Mouse (Mus musculus) hindbrain, embryonic 14.5 days (tissue): ENCODE measurements at regions not wholly inside any gene's neighbourhood (a gene's known extent, or its start where the extent isn't known, plus 50 kb on each side); places are given as distances from the start of the nearest gene placed in this dataset.

ENCODE experiments used
- ATAC-seq: fragments of 200-750 bp; cut with Nextera tagmentation; 2 replicates; pipeline ENCODE4 v1.8.0; 2017; ENCODE audit warnings: moderate number of reproducible peaks, mild to moderate bottlenecking, moderate TSS enrichment, moderate library complexity; ENCODE audit not compliant: low FRiP score
- DNase-seq: peaks from one replicate; pipeline ENCODE4 v3.0.0-alpha.2; 2015; ENCODE audit warnings: low spot score
- H3K27ac ChIP-seq: fragments of 300-500 bp; sonication (generic); 2 replicates; pipeline ENCODE4 v1.5.1; 2014; ENCODE audit warnings: mild to moderate bottlenecking, moderate library complexity
- H3K27me3 ChIP-seq: fragments of 300-500 bp; sonication (generic); 2 replicates; pipeline ENCODE4 v1.6.1; 2014; ENCODE audit warnings: mild to moderate bottlenecking, low read length, mixed read lengths; ENCODE audit not compliant: control insufficient read depth, insufficient read depth
- H3K36me3 ChIP-seq: fragments of 300-500 bp; sonication (generic); replicated peaks from 2 replicates; pipeline ENCODE4 v1.6.1; 2014; ENCODE audit not compliant: control insufficient read depth, insufficient read depth
- H3K4me1 ChIP-seq: fragments of 300-500 bp; sonication (generic); replicated peaks from 2 replicates; pipeline ENCODE4 v1.6.1; 2014; ENCODE audit warnings: antibody characterized with exemption, low read length, mixed read lengths; ENCODE audit not compliant: control insufficient read depth, insufficient read depth
- H3K4me2 ChIP-seq: fragments of 300-500 bp; sonication (generic); replicated peaks from 2 replicates; pipeline ENCODE4 v1.6.1; 2014; ENCODE audit warnings: mild to moderate bottlenecking, moderate library complexity
- H3K4me3 ChIP-seq: fragments of 300-500 bp; sonication (generic); replicated peaks from 2 replicates; pipeline ENCODE4 v1.5.1; 2014; ENCODE audit warnings: mild to moderate bottlenecking, low read length
- H3K9ac ChIP-seq: fragments of 300-500 bp; sonication (generic); 2 replicates; pipeline ENCODE4 v1.6.1; 2014
- H3K9me3 ChIP-seq: fragments of 300-500 bp; sonication (generic); 2 replicates; pipeline ENCODE4 v1.6.1; 2016; ENCODE audit warnings: low read length; ENCODE audit not compliant: control insufficient read depth
- WGBS: fragments of 180-500 bp; shearing (Covaris S2); extraction: QIAGEN DNeasy Blood & Tissue Kit; methylation state at CpG from one replicate; pipeline ENCODE4 v1.1.7; 2014; 5-methylcytosine and 5-hydroxymethylcytosine counted together

DNA sequence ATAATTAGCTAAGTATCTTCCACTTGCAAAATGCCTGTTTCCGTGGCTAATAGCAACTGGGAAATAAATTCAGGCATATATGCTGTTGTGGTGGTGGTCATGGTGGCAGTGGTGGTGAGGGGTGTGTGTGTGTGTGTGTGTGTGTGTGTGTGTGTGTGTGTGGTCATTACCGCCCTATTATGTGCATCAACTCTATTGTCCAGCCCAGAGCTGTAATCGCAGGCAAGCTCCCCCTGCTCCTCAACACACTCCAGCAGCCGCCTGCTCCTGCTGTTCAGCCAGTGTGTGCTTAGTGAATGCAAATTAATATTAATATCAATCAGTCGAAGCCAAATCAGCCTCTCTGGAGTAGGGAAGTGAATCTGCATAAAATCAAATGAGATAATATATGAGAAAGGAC, 152.9 kb upstream of the Zic3 start:
- 46% methylated on average over 5 of the region's 5 CpGs for WGBS
- Histone ChIP-seq H3K4me2 (no peak overlapping the region), H3K36me3 (no peaks in the 10 kb centered on the region), H3K9me3 (no peaks in the 10 kb centered on the region), H3K27ac (no peak overlapping the region), H3K9ac (no peak overlapping the region), H3K4me3 (no peak overlapping the region), H3K27me3 (no peaks in the 10 kb centered on the region), H3K4me1 (no peaks in the 10 kb centered on the region)
- ATAC-seq (peak; percentile 60; the same call in 1 of the 2 replicates), DNase-seq (no peak)

DNA sequence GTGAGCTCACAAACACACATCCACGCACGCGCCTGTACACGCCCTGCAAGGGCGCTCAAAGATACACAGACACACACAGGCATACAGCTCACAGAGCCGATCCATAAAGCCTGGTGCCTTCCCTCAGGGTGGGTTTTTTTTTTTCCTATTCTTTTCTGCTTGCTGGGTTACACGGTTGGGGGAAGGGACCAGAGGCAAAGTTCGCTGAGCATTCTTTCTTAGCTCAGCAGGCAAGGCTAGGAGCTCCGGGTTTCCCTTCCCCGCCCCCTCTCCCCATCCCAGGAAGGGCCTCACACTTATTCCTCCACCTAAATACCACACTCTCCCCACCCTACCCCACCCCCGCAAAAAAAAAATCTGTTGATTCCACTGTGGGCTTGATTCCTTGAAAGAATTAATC, 105.8 kb upstream of the Zic3 start:
- H3K36me3 ChIP-seq: no peaks in the 10 kb centered on the region
- H3K4me2 ChIP-seq: peak overlapping the region; percentile 25
- no peak overlapping the region for H3K27ac ChIP-seq
- ATAC-seq (no peak), DNase-seq (no peak)
- H3K9ac ChIP-seq: no peak overlapping the region
- WGBS: 27% methylated on average over 11 of the region's 11 CpGs
- H3K9me3 ChIP-seq: no peaks in the 10 kb centered on the region
- H3K4me3 ChIP-seq: no peak overlapping the region
- no peaks in the 10 kb centered on the region for H3K4me1 ChIP-seq
- H3K27me3 ChIP-seq: peaks cover 23% of the 10 kb centered on the region; the same call in 1 of the 2 replicates

DNA sequence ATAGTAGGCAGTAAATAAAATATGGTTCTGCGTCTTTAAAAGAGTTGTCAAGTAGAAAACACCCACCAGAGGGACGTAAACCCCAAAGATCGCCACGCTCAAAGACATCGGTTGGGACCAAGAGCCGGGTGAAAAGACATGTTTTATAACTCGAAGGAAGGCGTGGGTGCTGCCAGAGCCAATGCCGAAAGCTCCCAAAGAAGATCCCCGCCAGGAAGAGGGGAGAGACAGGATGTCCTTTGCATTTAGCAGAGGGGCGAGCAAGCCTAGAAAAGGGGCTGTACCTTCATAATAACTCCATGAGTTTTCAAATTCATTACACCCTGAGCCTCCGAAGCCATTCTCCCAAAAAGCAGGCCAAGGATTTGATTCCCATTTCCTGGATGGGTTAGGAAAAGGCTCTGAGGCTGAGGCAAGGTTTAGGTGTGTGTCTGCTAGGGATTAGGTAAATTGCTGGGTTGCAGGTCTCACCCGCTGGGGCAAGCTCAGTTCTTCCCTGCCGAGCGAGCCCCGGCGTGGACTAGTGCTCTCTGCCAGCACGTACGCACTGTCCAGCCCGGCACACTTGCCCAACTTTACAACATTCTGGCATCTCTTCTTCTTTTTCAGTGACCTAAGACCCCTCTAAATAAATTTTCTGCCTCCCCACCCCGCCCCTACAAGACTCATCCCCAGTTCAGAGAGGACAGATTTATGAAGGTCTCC, 104.9 kb upstream of the Zic3 start:
- peak overlapping the region; percentile 25 for H3K4me2 ChIP-seq
- H3K27ac ChIP-seq: no peak overlapping the region
- DNase-seq (no peak), ATAC-seq (no peak)
- no peaks in the 10 kb centered on the region for H3K36me3 ChIP-seq
- no peaks in the 10 kb centered on the region for H3K9me3 ChIP-seq
- H3K27me3 ChIP-seq: peaks cover 23% of the 10 kb centered on the region; the same call in 1 of the 2 replicates
- no peak overlapping the region for H3K4me3 ChIP-seq
- no peak overlapping the region for H3K9ac ChIP-seq
- WGBS: 19% methylated on average over 21 of the region's 21 CpGs
- no peaks in the 10 kb centered on the region for H3K4me1 ChIP-seq

DNA sequence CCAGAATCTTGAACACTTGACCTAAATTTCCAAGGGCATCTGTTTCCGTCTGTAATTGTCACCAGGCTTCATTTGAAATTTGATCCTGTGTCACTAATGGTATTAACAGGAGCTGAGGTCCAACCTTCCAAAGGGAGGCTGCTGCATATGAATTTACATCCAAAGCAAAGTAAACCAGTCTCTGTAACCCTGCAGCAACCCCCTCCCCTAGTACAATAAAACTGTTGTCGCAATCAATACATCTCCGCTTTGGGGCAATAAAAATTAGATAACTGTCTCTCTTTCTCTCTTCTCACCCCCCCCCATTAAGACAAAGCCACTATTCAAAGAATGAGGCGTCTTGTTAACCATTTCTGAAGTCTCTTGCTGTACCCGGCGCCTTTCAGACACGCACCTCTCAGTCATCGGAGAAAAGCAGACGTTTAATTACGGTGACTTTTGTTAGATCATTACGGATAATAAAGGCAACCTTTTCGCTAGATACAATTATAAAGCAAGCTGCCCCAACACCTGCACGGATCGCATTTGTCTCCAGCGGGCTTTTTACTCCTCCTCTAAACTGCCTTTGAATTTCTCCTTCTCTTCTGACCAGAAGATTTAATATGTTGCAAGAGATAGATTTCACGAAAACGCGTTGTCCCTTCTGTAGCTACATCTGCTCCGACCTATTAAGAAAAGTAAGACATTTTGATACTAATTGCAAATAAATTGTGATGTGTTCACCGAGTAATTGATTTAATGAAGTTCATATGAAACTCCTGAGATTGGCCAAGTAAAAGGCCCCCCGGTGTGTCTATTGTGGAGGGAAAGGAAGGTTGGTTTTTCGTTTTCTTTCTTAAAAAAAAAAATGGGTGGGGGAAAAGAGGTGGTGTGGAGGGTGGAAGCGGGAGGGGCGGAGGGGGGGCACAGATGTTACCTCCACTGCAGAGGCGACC, 104.1 kb upstream of the Zic3 start:
- 20% methylated on average over 25 of the region's 25 CpGs for WGBS
- Histone ChIP-seq H3K9ac (no peak overlapping the region), H3K36me3 (no peaks in the 10 kb centered on the region), H3K27ac (0 out of 2 replicates have a peak overlapping the region, but pooled peaks have one; percentile 5), H3K4me1 (no peaks in the 10 kb centered on the region), H3K4me3 (no peak overlapping the region), H3K4me2 (peak overlapping the region; percentile 25), H3K27me3 (peaks cover 23% of the 10 kb centered on the region; the same call in 1 of the 2 replicates), H3K9me3 (no peaks in the 10 kb centered on the region)
- DNase-seq (no peak), ATAC-seq (no peak)

DNA sequence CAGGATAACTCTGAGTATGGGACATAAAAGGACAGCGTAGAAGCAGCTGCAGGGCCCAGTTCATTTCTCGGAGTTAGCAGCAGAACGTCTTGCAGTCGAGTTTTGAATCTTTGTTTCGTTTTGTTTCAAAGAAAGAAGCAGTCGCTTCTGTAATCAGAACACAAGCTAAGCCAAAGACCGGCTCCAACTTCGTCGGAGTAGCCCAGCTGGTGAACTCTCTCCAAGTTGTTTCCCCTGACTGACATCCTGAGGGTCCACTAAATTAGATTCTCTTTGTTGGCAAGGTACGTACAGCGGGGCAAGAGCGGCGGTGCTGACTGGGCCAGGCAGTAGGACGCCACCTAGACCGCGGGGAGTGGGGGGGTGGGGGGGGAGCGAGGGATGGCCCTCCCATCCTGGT, 102.6 kb upstream of the Zic3 start:
- H3K4me2 ChIP-seq: peak overlapping the region; percentile 38
- WGBS: 16% methylated on average over 16 of the region's 17 CpGs
- no peak overlapping the region; the same call in 1 of the 2 replicates for H3K4me3 ChIP-seq
- peaks cover 23% of the 10 kb centered on the region; the same call in 1 of the 2 replicates for H3K27me3 ChIP-seq
- H3K9me3 ChIP-seq: no peaks in the 10 kb centered on the region
- DNase-seq (no peak), ATAC-seq (no peak)
- no peak overlapping the region for H3K9ac ChIP-seq
- H3K4me1 ChIP-seq: no peaks in the 10 kb centered on the region
- no peaks in the 10 kb centered on the region for H3K36me3 ChIP-seq
- H3K27ac ChIP-seq: peak overlapping the region; percentile 62

DNA sequence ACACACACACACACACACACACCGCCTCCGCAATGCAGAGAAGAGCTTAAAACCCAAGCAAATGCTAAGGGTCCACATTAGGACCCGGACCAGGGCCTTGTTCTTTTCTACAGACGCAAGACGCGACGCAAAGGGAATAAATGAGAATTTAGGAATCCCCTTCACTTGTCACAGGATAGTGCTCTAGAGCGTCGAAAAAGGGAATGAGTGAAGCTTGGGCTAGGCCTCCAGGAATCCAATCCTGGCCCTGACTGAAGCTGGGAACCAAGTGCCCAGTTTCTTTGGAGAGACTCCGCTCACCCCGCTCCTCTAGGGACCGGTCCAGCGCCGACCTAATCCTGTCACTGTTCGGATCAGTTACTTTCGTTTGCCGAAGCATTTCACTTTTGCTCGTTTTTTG, 102.1 kb upstream of the Zic3 start:
- no peak overlapping the region for H3K9ac ChIP-seq
- H3K4me2 ChIP-seq: peak overlapping the region; percentile 38
- H3K4me3 ChIP-seq: no peak overlapping the region; the same call in 1 of the 2 replicates
- H3K27me3 ChIP-seq: peaks cover 23% of the 10 kb centered on the region; the same call in 1 of the 2 replicates
- WGBS: 25% methylated on average over 18 of the region's 18 CpGs
- no peaks in the 10 kb centered on the region for H3K9me3 ChIP-seq
- H3K36me3 ChIP-seq: no peaks in the 10 kb centered on the region
- DNase-seq (no peak), ATAC-seq (no peak)
- peak overlapping the region; percentile 62; the same call in 1 of the 2 replicates for H3K27ac ChIP-seq
- H3K4me1 ChIP-seq: no peaks in the 10 kb centered on the region

DNA sequence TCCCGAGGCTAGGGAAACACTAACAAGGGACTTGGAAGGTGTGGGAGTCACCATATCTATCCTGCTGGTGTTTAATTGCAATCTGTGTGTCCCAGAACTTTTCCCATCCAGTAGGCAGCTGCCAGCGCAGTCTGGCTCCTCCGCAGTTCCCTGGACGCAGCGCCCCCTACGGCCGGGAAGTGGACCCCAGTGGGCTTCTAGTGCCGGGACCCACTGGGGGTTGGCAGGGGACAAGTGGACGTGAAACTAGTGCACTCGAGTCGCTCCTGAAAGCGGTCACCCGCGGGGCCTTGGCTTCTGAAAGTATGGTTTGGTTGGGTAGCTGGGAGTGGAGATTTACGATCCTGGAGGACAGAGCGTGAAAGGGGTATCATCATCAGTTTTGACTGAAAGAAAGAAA, 101.2 kb upstream of the Zic3 start:
- H3K27ac ChIP-seq: no peak overlapping the region

DNA sequence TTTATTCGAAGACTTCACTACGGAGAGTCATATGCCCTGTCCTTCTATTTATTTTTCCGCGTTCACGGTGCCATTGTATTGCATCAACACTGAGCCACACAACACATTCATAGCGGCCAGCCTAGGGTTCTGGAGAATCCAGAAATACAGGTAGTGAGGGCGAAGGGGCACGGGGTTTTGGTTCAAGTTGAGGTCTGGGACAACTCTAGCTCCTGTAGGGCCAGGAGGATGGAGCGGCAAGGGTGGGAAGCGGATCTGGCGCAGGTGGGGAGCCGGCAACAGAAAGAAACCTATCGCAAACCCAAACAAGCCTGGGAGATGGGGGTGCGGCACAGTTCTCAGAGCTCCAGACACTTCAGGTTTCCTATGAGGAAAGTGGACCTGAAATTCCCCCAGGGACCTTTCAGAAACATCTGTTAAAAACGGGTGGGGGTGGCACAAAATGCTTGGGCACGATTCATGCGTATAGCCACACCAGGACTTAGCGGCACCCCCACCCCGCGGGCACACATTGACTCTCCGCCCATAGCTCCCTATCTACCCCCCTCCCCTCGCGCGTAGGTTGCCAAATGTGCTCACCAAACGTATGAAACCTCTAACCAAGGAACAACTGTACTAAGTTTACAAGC, 100.6 kb upstream of the Zic3 start:
- Histone ChIP-seq H3K9ac (no peak overlapping the region), H3K27ac (peak overlapping the region; percentile 32; the same call in 1 of the 2 replicates), H3K9me3 (no peaks in the 10 kb centered on the region), H3K27me3 (peaks cover 16% of the 10 kb centered on the region; the same call in 1 of the 2 replicates), H3K4me1 (no peaks in the 10 kb centered on the region), H3K4me2 (peak overlapping the region; percentile 38), H3K36me3 (no peaks in the 10 kb centered on the region), H3K4me3 (no peak overlapping the region)
- ATAC-seq (peak; percentile 7; the same call in 1 of the 2 replicates), DNase-seq (no peak)
- WGBS: 21% methylated on average over 25 of the region's 25 CpGs

More for the DNA sequence above, 101.2 kb upstream of the Zic3 start:
- Histone ChIP-seq H3K27me3 (peaks cover 19% of the 10 kb centered on the region; the same call in 1 of the 2 replicates), H3K4me2 (peak overlapping the region; percentile 38), H3K4me1 (no peaks in the 10 kb centered on the region), H3K36me3 (no peaks in the 10 kb centered on the region), H3K9ac (no peak overlapping the region), H3K9me3 (no peaks in the 10 kb centered on the region), H3K4me3 (no peak overlapping the region)
- DNase-seq (no peak), ATAC-seq (peak; percentile 34; the same call in 1 of the 2 replicates)
- 31% methylated on average over 16 of the region's 16 CpGs for WGBS

DNA sequence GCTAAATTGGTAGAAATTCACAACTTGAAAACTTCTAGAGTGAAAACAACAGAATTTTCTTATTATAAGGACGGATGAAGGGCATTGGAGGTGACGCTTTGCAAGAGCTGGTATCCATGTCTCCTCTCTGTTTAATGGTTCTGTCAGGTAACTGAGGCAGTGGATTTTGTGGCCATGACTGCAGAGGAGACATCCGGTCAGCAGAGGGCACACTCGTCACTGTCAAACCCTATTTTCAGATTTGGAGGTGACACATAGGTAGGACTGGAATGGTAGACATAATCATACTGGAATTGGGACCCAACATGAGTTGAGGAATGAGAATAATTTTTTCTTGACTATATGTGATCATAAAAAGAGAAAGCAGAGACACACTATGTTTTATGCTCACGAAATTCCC, 98.7 kb upstream of the Zic3 start:
- H3K4me2 ChIP-seq: no peak overlapping the region
- no peak for ATAC-seq
- no peaks in the 10 kb centered on the region for H3K36me3 ChIP-seq
- no peak overlapping the region for H3K4me3 ChIP-seq
- WGBS: 28% methylated on average over 5 of the region's 5 CpGs
- H3K27me3 ChIP-seq: peaks cover 8% of the 10 kb centered on the region; the same call in 1 of the 2 replicates
- no peaks in the 10 kb centered on the region for H3K4me1 ChIP-seq
- DNase-seq: peak; percentile 57
- no peak overlapping the region for H3K9ac ChIP-seq
- no peak overlapping the region for H3K27ac ChIP-seq
- H3K9me3 ChIP-seq: no peaks in the 10 kb centered on the region
